7 mouse cellular contexts compared by ENCODE assay signal in genomic region chr13:105054181-105054940, GRCm38 (mm10). TPM values are rescaled to one million over a fixed set of nuclear protein-coding genes. Genes with fewer than 3 reads are reported as not detected.
DNase-seq lines count a peak whose midpoint lies in the region; ATAC-seq and TF ChIP-seq lines count a peak whose summit lies in the region.

Rgs7bp (minus strand) TSS chr13:105054930.

- peaks cover 32% of the 10 kb centered on the region for H3K27me3 ChIP-seq in embryonic facial prominence, embryonic 13.5 days
- peaks cover 60% of the 10 kb centered on the region for H3K27me3 ChIP-seq in limb, embryonic 12.5 days
- H3K27me3 ChIP-seq in midbrain, embryonic 12.5 days: peaks cover 22% of the 10 kb centered on the region

- TF ChIP-seq POLR2A in bone marrow, adult 2 months (IDR thresholded peaks at IDR 0.05; ENCODE audit: borderline replicate concordance, control insufficient read depth, low read depth, low read length): no peak

- DNase-seq in heart, adult 9 months (ENCODE audit: low spot score in 2 of 2): peak; percentile 25 to 43
- DNase-seq in kidney, adult 9 months: peak; percentile 12
- DNase-seq in spleen, postnatal 10 days (ENCODE audit: low spot score in 2 of 2): peak; percentile 13 to 51

- no peak for TF ChIP-seq CTCF in bone marrow, adult 2 months (IDR thresholded peaks at IDR 0.05; ENCODE audit: control insufficient read depth, insufficient read depth, low read length)

- peak within 1 kb of the TSS; percentile 66 for H3K4me3 ChIP-seq in bone marrow, adult 2 months (replicated peaks; ENCODE audit: control insufficient read depth, low read depth, low read length)
- peak within 1 kb of the TSS; percentile 67 for H3K4me3 ChIP-seq in embryonic facial prominence, embryonic 13.5 days
- H3K4me3 ChIP-seq in limb, embryonic 12.5 days (replicated peaks): peak within 1 kb of the TSS; percentile 61
- H3K4me3 ChIP-seq in midbrain, embryonic 12.5 days: peak within 1 kb of the TSS; percentile 65

- under 1% methylated on average over 75 of the region's 75 CpGs for WGBS in bone marrow, adult 2 months
- WGBS in embryonic facial prominence, embryonic 13.5 days: under 1% methylated on average over 75 of the region's 75 CpGs
- under 1% methylated on average over 75 of the region's 75 CpGs for WGBS in limb, embryonic 12.5 days
- 1% methylated on average over 72 of the region's 75 CpGs for WGBS in midbrain, embryonic 12.5 days

- H3K9me3 ChIP-seq in embryonic facial prominence, embryonic 13.5 days: no peaks in the 10 kb centered on the region
- no peaks in the 10 kb centered on the region for H3K9me3 ChIP-seq in limb, embryonic 12.5 days
- no peaks in the 10 kb centered on the region for H3K9me3 ChIP-seq in midbrain, embryonic 12.5 days

- H3K4me2 ChIP-seq in embryonic facial prominence, embryonic 13.5 days: peak within 1 kb of the TSS; percentile 84
- H3K4me2 ChIP-seq in limb, embryonic 12.5 days: peak within 1 kb of the TSS; percentile 90
- peak within 1 kb of the TSS; percentile 88 for H3K4me2 ChIP-seq in midbrain, embryonic 12.5 days (replicated peaks)

- no peak within 1 kb of the TSS; the same call in 1 of the 2 replicates for H3K27ac ChIP-seq in bone marrow, adult 2 months (ENCODE audit: control insufficient read depth, insufficient read depth, low read depth, low read length, poor library complexity)
- peak within 1 kb of the TSS; percentile 57 for H3K27ac ChIP-seq in embryonic facial prominence, embryonic 13.5 days
- H3K27ac ChIP-seq in limb, embryonic 12.5 days: no peak within 1 kb of the TSS
- H3K27ac ChIP-seq in midbrain, embryonic 12.5 days (replicated peaks): peak within 1 kb of the TSS; percentile 80

- ATAC-seq in embryonic facial prominence, embryonic 13.5 days (ENCODE audit: insufficient number of reproducible peaks, insufficient read depth, low FRiP score, low TSS enrichment, low read depth): peak; percentile 78
- peak; percentile 84 for ATAC-seq in limb, embryonic 12.5 days (ENCODE audit: insufficient number of reproducible peaks, insufficient read depth, low FRiP score, low TSS enrichment, low read depth)
- peak; percentile 88 for ATAC-seq in midbrain, embryonic 12.5 days (ENCODE audit: low FRiP score, low read depth)

- H3K36me3 ChIP-seq in embryonic facial prominence, embryonic 13.5 days: no peaks in the 10 kb centered on the region
- no peaks in the 10 kb centered on the region for H3K36me3 ChIP-seq in limb, embryonic 12.5 days
- H3K36me3 ChIP-seq in midbrain, embryonic 12.5 days: no peaks in the 10 kb centered on the region

- H3K4me1 ChIP-seq in bone marrow, adult 2 months (ENCODE audit: control insufficient read depth, insufficient read depth, low read length): no peaks in the 10 kb centered on the region; the same call in none of the 2 replicates
- peaks cover 4% of the 10 kb centered on the region; the same call in 1 of the 2 replicates for H3K4me1 ChIP-seq in embryonic facial prominence, embryonic 13.5 days
- H3K4me1 ChIP-seq in limb, embryonic 12.5 days (replicated peaks): peaks cover 12% of the 10 kb centered on the region
- H3K4me1 ChIP-seq in midbrain, embryonic 12.5 days: peaks cover 10% of the 10 kb centered on the region; the same call in 1 of the 2 replicates

- H3K9ac ChIP-seq in embryonic facial prominence, embryonic 13.5 days: peak within 1 kb of the TSS; percentile 75
- H3K9ac ChIP-seq in limb, embryonic 12.5 days (replicated peaks): peak within 1 kb of the TSS; percentile 58
- peak within 1 kb of the TSS; percentile 71 for H3K9ac ChIP-seq in midbrain, embryonic 12.5 days (replicated peaks)

RNA-seq across cellular contexts. Expression of gene Rgs7bp, which starts in this region (rescaled TPM):
- polyA plus RNA-seq in bone marrow, adult 2 months (2011; ENCODE audit: insufficient read depth, insufficient read length, low replicate concordance, missing spikeins): 0.57 TPM in 1 of 2 replicates, not detected in the other
- polyA plus RNA-seq in embryonic facial prominence, embryonic 13.5 days (2015; fragmentation: Nextera tagmentation; extraction: Ambion mirVana): 2.3 and 2.7 TPM in 2 replicates
- polyA plus RNA-seq in limb, embryonic 12.5 days (2016; fragmentation: Nextera tagmentation; extraction: Ambion mirVana): 0.65 and 0.69 TPM in 2 replicates
- polyA plus RNA-seq in midbrain, embryonic 12.5 days (2016; fragmentation: Nextera tagmentation; extraction: Ambion mirVana): 1.6 and 1.8 TPM in 2 replicates

Comparison
In these comparisons a context has a peak if more than half of its experiments do, and no peak if none do; other contexts are left out.
1. Peak in ATAC-seq, H3K4me3 ChIP-seq, H3K9ac ChIP-seq and H3K4me2 ChIP-seq in limb, embryonic 12.5 days; RNA of the gene not detected or under 1 TPM.
2. H3K27ac ChIP-seq: peak in embryonic facial prominence, embryonic 13.5 days (single experiment) and midbrain, embryonic 12.5 days (single experiment); none in bone marrow, adult 2 months (single experiment) and limb, embryonic 12.5 days (single experiment).
3. Peak in every context shown above with its lines, with median percentiles within 50 percentile points of each other: H3K4me3 ChIP-seq, ATAC-seq, H3K4me2 ChIP-seq, H3K9ac ChIP-seq and DNase-seq.